Mouse (Mus musculus): Measurements from ENCODE around the gene Ptchd4. TPM values are rescaled to one million over a fixed set of nuclear protein-coding genes. Genes with fewer than 3 reads are reported as not detected.

The Ptchd4 gene
- polyA plus RNA-seq, 2 experiments, result not detected

GRCm38 (mm10) chr17:42307001-42307400 lies 8.7 kb upstream of the Ptchd4 start:
- H3K27me3 ChIP-seq (ENCODE audit: control insufficient read depth, insufficient read depth, low read length), result no peaks in the 10 kb centered on the region
- ATAC-seq (ENCODE audit: insufficient read depth) (no peak), DNase-seq (ENCODE audit: low read depth in 3 of 3, low spot score in 3 of 3) (no peak)
- H3K4me3 ChIP-seq (ENCODE audit: insufficient read depth in 1 of 2, low read depth in 2 of 2, low read length in 2 of 2), result no peak overlapping the region
- H3K4me2 ChIP-seq (ENCODE audit: low read depth), result no peak overlapping the region
- H3K9me3 ChIP-seq (ENCODE audit: control insufficient read depth, low read length), result no peaks in the 10 kb centered on the region
- no peaks in the 10 kb centered on the region for H3K4me1 ChIP-seq (replicated peaks; ENCODE audit: control insufficient read depth in 2 of 2, insufficient read depth in 2 of 2, low read length in 1 of 2)
- no peak overlapping the region for H3K27ac ChIP-seq
- TF ChIP-seq CTCF (IDR thresholded peaks at IDR 0.05; ENCODE audit: low read depth) (no peak), EP300 (IDR thresholded peaks at IDR 0.05; ENCODE audit: low read depth) (no peak)
- WGBS (ENCODE audit: insufficient replicate concordance), result 40% methylated on average over 1 of the region's 1 CpGs
- no peaks in the 10 kb centered on the region for H3K36me3 ChIP-seq (replicated peaks; ENCODE audit: control insufficient read depth, insufficient read depth, low read depth)
- H3K9ac ChIP-seq (replicated peaks), result no peak overlapping the region

- H3K9ac ChIP-seq (replicated peaks), result no peak overlapping the region
- no peak overlapping the region for H3K4me3 ChIP-seq (ENCODE audit: insufficient read depth in 1 of 2, low read depth in 2 of 2, low read length in 2 of 2)
- H3K9me3 ChIP-seq (ENCODE audit: control insufficient read depth, low read length), result no peaks in the 10 kb centered on the region
- no peaks in the 10 kb centered on the region for H3K4me1 ChIP-seq (replicated peaks; ENCODE audit: control insufficient read depth in 2 of 2, insufficient read depth in 2 of 2, low read length in 1 of 2)
- no peak overlapping the region for H3K27ac ChIP-seq
- no peak overlapping the region for H3K4me2 ChIP-seq (ENCODE audit: low read depth)
- ATAC-seq (ENCODE audit: insufficient read depth), result no peak
- H3K27me3 ChIP-seq (ENCODE audit: control insufficient read depth, insufficient read depth, low read length), result no peaks in the 10 kb centered on the region
- TF ChIP-seq CTCF (IDR thresholded peaks at IDR 0.05; ENCODE audit: low read depth) (no peak), EP300 (IDR thresholded peaks at IDR 0.05; ENCODE audit: low read depth) (no peak)
- H3K36me3 ChIP-seq (replicated peaks; ENCODE audit: control insufficient read depth, insufficient read depth, low read depth), result no peaks in the 10 kb centered on the region
- no peak for DNase-seq (ENCODE audit: low read depth in 3 of 3, low spot score in 3 of 3)
These were observed 5.6 kb upstream of the Ptchd4 start for GRCm38 (mm10) chr17:42310136-42310535.

- DNase-seq (ENCODE audit: low read depth in 3 of 3, low spot score in 3 of 3), result no peak
- Histone ChIP-seq H3K4me1 (replicated peaks; ENCODE audit: control insufficient read depth in 2 of 2, insufficient read depth in 2 of 2, low read length in 1 of 2) (no peaks in the 10 kb centered on the region), H3K9me3 (ENCODE audit: control insufficient read depth, low read length) (no peaks in the 10 kb centered on the region), H3K9ac (replicated peaks) (no peak overlapping the region), H3K4me2 (ENCODE audit: low read depth) (no peak overlapping the region), H3K27me3 (ENCODE audit: control insufficient read depth, insufficient read depth, low read length) (no peaks in the 10 kb centered on the region; the same call in 1 of the 2 replicates), H3K36me3 (replicated peaks; ENCODE audit: control insufficient read depth, insufficient read depth, low read depth) (no peaks in the 10 kb centered on the region), H3K27ac (no peak overlapping the region), H3K4me3 (ENCODE audit: insufficient read depth in 1 of 2, low read depth in 2 of 2, low read length in 2 of 2) (no peak overlapping the region)
- 5% methylated on average over 21 of the region's 22 CpGs for WGBS (ENCODE audit: insufficient replicate concordance)
- ATAC-seq (ENCODE audit: insufficient read depth), result no peak
- TF ChIP-seq EP300 (IDR thresholded peaks at IDR 0.05; ENCODE audit: low read depth), result no peak
- no peak for TF ChIP-seq CTCF (IDR thresholded peaks at IDR 0.05; ENCODE audit: low read depth)
These were observed 850 bp downstream of the Ptchd4 start for GRCm38 (mm10) chr17:42316612-42316982.

- Histone ChIP-seq H3K27ac (no peak overlapping the region), H3K36me3 (replicated peaks; ENCODE audit: control insufficient read depth, insufficient read depth, low read depth) (no peaks in the 10 kb centered on the region), H3K4me1 (replicated peaks; ENCODE audit: control insufficient read depth in 2 of 2, insufficient read depth in 2 of 2, low read length in 1 of 2) (no peaks in the 10 kb centered on the region), H3K4me2 (ENCODE audit: low read depth) (no peak overlapping the region), H3K4me3 (ENCODE audit: insufficient read depth in 1 of 2, low read depth in 2 of 2, low read length in 2 of 2) (no peak overlapping the region), H3K9me3 (ENCODE audit: control insufficient read depth, low read length) (no peaks in the 10 kb centered on the region), H3K9ac (replicated peaks) (no peak overlapping the region), H3K27me3 (ENCODE audit: control insufficient read depth, insufficient read depth, low read length) (no peaks in the 10 kb centered on the region)
- DNase-seq (ENCODE audit: low read depth in 3 of 3, low spot score in 3 of 3), result no peak
- ATAC-seq (ENCODE audit: insufficient read depth), result no peak
- TF ChIP-seq CTCF (IDR thresholded peaks at IDR 0.05; ENCODE audit: low read depth) (no peak), EP300 (IDR thresholded peaks at IDR 0.05; ENCODE audit: low read depth) (no peak)
These were observed 20.0 kb downstream of the Ptchd4 start for GRCm38 (mm10) chr17:42335787-42336186.

- no peak for ATAC-seq (ENCODE audit: insufficient read depth)
- no peak overlapping the region for H3K4me3 ChIP-seq (ENCODE audit: insufficient read depth in 1 of 2, low read depth in 2 of 2, low read length in 2 of 2)
- no peaks in the 10 kb centered on the region for H3K9me3 ChIP-seq (ENCODE audit: control insufficient read depth, low read length)
- H3K4me2 ChIP-seq (ENCODE audit: low read depth), result no peak overlapping the region
- DNase-seq (ENCODE audit: low read depth in 3 of 3, low spot score in 3 of 3), result no peak
- H3K4me1 ChIP-seq (replicated peaks; ENCODE audit: control insufficient read depth in 2 of 2, insufficient read depth in 2 of 2, low read length in 1 of 2), result no peaks in the 10 kb centered on the region
- H3K9ac ChIP-seq (replicated peaks), result no peak overlapping the region
- no peak for TF ChIP-seq EP300 (IDR thresholded peaks at IDR 0.05; ENCODE audit: low read depth)
- TF ChIP-seq CTCF (IDR thresholded peaks at IDR 0.05; ENCODE audit: low read depth), result no peak
- H3K27me3 ChIP-seq (ENCODE audit: control insufficient read depth, insufficient read depth, low read length), result no peaks in the 10 kb centered on the region
- H3K27ac ChIP-seq, result no peak overlapping the region
- no peaks in the 10 kb centered on the region for H3K36me3 ChIP-seq (replicated peaks; ENCODE audit: control insufficient read depth, insufficient read depth, low read depth)
- 57% methylated on average over 6 of the region's 6 CpGs for WGBS (ENCODE audit: insufficient replicate concordance)
These were observed 20.8 kb downstream of the Ptchd4 start for GRCm38 (mm10) chr17:42336571-42336970.

GRCm38 (mm10) chr17:42346027-42346426 lies 30.3 kb downstream of the Ptchd4 start:
- no peaks in the 10 kb centered on the region for H3K9me3 ChIP-seq (ENCODE audit: control insufficient read depth, low read length)
- no peak for DNase-seq (ENCODE audit: low read depth in 3 of 3, low spot score in 3 of 3)
- no peak for ATAC-seq (ENCODE audit: insufficient read depth)
- H3K4me2 ChIP-seq (ENCODE audit: low read depth), result no peak overlapping the region
- H3K27ac ChIP-seq, result no peak overlapping the region
- H3K4me1 ChIP-seq (replicated peaks; ENCODE audit: control insufficient read depth in 2 of 2, insufficient read depth in 2 of 2, low read length in 1 of 2), result no peaks in the 10 kb centered on the region
- no peak for TF ChIP-seq EP300 (IDR thresholded peaks at IDR 0.05; ENCODE audit: low read depth)
- no peak for TF ChIP-seq CTCF (IDR thresholded peaks at IDR 0.05; ENCODE audit: low read depth)
- no peaks in the 10 kb centered on the region for H3K27me3 ChIP-seq (ENCODE audit: control insufficient read depth, insufficient read depth, low read length)
- H3K9ac ChIP-seq (replicated peaks), result no peak overlapping the region
- no peak overlapping the region for H3K4me3 ChIP-seq (ENCODE audit: insufficient read depth in 1 of 2, low read depth in 2 of 2, low read length in 2 of 2)
- H3K36me3 ChIP-seq (replicated peaks; ENCODE audit: control insufficient read depth, insufficient read depth, low read depth), result no peaks in the 10 kb centered on the region
